Mouse (Mus musculus): ENCODE results near the gene 2310033P09Rik.
A peak's percentile ranks its signal among the peaks of the same experiment; 100 is the strongest.

The 2310033P09Rik gene

DNA sequence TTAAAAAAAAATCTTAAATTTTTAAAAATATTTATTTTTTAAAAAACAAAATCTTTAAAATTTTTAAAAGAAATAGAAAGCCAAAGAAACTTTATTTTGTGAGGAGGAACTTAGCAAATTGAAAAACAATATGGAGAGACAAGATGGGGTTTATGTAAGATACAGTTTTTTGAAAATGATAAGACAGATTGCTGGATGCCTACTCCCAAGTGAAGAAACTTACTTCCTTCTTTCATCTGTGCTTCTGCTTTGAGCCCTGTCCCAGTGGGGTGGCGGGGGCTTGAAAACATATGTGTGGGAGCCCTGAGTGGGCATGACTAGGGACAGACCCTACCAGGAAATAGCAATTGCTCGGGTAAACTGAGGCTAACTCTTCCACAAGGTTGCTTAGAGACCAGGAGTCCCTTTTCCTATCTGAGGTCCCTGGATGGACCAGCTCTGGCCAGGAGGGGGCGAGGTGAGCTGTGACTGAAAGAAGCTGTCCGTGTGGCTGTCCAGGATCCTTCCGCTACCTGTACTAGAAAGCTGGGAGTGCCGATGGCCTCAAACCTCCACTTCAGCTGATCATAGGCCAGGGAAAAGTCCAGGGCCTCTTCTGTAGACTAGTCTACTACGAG is 22.1 kb downstream of the 2310033P09Rik start:
- DNase-seq (ENCODE audit: low spot score), result peak; percentile 64

DNA sequence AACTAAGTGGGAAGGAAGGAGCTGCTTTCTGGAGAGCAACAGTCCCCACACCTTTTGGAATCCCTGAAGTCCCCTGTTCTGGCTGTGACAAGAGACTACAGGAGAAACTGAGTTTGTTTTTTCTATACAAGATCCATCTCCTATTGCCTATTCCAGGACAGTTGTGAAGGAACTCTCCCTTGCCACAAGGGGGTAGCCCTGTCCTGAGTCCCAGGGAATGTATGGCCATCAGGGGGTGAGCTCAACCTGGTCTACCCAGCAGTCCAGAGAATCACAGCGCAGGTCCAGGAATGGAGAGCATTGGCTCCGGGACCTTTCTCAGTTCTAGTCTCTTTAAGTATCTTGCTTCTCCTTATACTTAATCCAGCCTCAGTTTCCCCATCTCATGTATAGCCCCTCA is 24.7 kb downstream of the 2310033P09Rik start:
- DNase-seq (ENCODE audit: low spot score), result no peak

DNA sequence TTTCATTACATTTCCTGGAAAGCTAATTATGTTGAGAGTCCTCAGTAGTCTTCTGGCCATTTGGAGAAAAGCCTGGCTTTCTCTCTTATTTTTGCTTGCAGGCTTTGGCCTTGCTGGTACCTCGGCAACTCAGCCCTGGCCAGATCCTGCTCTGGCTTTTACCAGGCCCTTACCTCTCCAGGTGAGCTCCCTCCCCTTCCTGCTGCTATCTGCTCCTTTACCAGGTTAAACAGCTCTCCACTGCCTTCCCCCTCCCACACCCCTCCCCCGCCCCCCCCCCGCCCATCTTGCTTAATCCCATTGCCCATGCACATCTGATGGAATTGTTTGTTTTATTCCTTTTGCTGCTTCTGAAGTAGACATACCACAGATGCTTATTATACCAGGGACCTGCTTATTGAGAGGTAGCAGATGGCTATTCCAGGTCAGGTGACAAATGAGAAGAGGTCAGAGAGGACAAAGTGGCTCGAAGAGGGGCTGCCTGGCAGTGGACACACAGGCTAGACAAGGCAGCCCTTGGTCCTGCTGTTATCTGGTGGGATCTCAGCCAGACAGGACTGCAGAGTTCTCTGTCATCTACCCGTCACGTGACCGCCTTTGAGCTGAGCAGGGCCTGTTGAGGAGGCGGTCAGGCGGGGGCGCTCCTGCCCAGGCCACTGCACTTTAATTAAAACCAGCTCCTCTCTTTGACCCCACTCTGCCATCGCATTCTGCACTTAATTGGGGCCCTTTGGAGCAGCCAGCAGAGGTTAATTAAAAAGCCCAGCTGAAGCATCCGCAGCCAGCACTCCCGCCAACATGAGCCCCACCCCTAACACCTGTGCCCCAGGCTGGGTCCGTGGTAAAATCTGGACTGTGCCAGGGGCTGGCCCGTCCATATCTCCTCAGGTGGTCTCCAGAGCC is 30.7 kb downstream of the 2310033P09Rik start:
- peak; percentile 57 for DNase-seq (ENCODE audit: low spot score)

DNA sequence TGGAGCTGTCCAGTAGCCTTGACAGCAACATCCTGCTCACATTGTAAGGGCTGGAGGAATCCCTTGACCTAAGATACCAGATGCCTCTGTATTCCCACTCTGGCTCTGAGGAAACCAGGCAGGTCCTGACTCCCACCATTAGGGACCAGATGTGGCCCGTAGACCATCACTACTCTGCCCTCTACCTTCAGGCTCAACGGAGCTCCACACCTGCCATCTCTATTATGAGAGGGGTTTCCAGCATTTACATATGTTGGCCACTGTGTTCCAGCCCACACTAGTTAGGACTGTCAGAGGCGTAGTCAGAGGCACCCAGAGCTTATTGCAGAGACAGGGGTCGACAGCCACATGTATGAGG is 31.3 kb downstream of the 2310033P09Rik start:
- DNase-seq (ENCODE audit: low spot score), result no peak

DNA sequence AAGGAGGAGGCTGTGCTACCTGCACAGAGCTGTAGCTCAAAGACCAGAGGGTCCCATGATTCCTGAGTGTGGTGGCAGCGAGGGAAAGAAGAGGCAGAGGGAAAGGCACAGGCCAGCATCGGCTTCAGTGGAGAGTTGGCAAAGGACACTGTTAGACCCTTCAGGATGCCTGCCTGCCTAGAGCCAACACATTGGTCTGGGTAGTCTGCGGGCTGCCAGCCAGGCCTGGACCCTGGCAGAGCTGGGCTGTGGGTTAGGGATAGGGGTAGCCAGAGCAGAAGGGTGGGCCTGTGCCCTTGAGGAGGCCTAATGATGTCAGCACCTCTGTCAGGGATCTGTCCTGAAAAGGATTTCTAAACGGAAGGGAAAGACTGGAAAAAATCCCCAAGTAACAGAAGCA is 31.7 kb downstream of the 2310033P09Rik start:
- no peak for DNase-seq (ENCODE audit: low spot score)

DNA sequence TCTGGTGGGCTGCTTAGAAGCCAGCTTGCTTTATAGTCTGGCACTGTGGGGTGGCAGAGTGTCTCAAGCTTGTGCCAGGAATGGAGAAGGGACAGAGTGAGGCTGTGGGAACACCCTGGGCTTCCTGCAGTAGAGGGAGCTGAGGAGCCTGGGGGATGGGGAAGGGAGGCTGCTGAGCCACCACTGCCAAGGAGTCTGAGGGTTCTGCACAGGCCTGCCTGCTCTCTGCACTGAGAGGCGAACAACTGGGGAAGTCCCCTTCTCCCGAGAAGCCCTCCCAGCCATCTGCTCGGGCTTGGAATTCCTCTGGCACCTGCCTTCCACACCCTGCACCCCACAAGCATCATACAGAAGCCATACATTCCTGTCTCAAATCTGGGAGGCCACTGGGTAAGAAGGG is 33.7 kb downstream of the 2310033P09Rik start:
- no peak for DNase-seq (ENCODE audit: low spot score)

DNA sequence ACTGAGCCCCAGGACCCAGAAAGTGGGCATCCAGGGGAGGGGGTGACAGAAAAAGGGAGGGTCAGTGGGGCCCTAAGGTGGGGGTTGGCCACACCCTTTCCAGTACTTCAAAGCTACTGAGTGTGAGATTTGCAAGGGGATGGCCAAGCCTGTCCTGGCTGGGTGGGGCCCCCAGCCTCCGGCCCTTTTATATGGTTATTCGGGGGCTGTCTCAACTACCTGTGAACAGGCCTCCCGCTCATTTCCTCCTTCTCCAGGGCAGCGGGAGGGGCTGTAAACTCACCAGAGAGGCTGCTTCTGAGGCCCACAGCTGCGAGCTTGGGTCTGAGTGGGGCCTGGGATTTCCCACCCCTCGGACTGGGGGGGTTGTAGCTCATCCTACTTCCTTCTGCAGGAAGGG is 35.7 kb downstream of the 2310033P09Rik start:
- DNase-seq (ENCODE audit: low spot score), result no peak

DNA sequence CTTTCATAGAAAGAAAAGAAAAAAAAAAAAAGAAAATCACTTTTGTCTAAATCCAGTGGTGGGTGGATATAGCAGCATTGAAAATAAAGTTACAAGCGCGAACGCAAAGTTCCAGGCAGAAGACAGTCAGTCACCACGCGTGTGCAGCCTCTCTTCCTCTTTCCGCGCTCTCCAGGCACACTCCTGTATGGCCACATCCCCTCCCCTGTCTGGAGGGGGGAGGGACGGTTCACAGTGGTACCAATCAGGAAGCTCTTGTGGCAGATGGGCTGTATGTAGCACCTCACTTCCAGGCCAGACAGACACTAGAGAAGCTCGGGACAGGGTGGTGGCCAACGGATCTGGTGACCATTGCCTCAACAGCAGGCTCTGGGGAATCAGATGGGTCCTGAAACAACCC is 40.0 kb downstream of the 2310033P09Rik start:
- no peak for DNase-seq (ENCODE audit: low spot score)

DNA sequence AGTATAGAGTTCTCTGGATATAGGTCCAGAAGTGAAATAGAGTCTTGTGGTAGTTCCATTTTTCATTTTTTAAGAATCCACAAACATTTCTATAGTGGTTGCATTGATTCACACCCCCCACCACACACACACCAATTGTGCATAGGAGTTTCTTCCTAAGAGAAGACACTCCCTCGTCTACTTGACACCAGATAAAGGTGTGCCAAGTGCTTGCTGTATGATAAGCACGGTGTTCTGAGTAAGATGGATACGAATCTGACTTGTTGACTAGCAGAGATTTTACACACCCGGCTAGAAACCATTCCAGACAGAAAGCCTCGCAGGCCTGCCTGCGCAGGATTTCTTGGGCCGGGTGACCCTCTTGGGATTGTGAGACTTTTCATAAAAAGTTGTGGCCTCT is 51.5 kb downstream of the 2310033P09Rik start:
- DNase-seq (ENCODE audit: low spot score), result no peak
